Mouse (Mus musculus) neural tube, embryonic 13.5 days (tissue): ENCODE results near the gene Fbxl17. TPM values are rescaled to one million over a fixed set of nuclear protein-coding genes. Genes with fewer than 3 reads are reported as not detected.
A peak's percentile ranks its signal among the peaks of the same experiment; 100 is the strongest.

ENCODE experiments used
- ATAC-seq: fragments of 200-750 bp; cut with Nextera tagmentation; 2 replicates; pipeline ENCODE4 v1.8.0; 2017; ENCODE audit warnings: low read depth, mild to moderate bottlenecking, moderate TSS enrichment, moderate library complexity
- H3K27ac ChIP-seq: fragments of 300-500 bp; sonication (generic); replicated peaks from 2 replicates; pipeline ENCODE4 v1.5.1; 2015; ENCODE audit warnings: moderate library complexity, mild to moderate bottlenecking, inconsistent platforms
- H3K27me3 ChIP-seq: fragments of 300-500 bp; sonication (generic); 2 replicates; pipeline ENCODE4 v1.6.1; 2015; ENCODE audit warnings: mild to moderate bottlenecking, inconsistent platforms
- H3K36me3 ChIP-seq: fragments of 300-500 bp; sonication (generic); 2 replicates; pipeline ENCODE4 v1.6.1; 2015; ENCODE audit warnings: mild to moderate bottlenecking, inconsistent platforms
- H3K4me1 ChIP-seq: fragments of 300-500 bp; sonication (generic); replicated peaks from 2 replicates; pipeline ENCODE4 v1.6.1; 2015; ENCODE audit warnings: inconsistent platforms
- H3K4me2 ChIP-seq: fragments of 300-500 bp; sonication (generic); 2 replicates; pipeline ENCODE4 v1.6.1; 2015; ENCODE audit warnings: inconsistent platforms, mild to moderate bottlenecking, moderate library complexity
- H3K4me3 ChIP-seq: fragments of 300-500 bp; sonication (generic); 2 replicates; pipeline ENCODE4 v1.5.1; 2015; ENCODE audit warnings: mild to moderate bottlenecking, inconsistent platforms
- H3K9ac ChIP-seq: fragments of 300-500 bp; sonication (generic); 2 replicates; pipeline ENCODE4 v1.6.1; 2015; ENCODE audit warnings: moderate library complexity, mild to moderate bottlenecking, inconsistent platforms
- H3K9me3 ChIP-seq: fragments of 300-500 bp; sonication (generic); 2 replicates; pipeline ENCODE4 v1.6.1; 2016; ENCODE audit warnings: inconsistent platforms
- WGBS: fragments of 180-500 bp; shearing (Covaris S2); methylation state at CpG from one replicate; pipeline ENCODE4 v1.1.7; 2015; 5-methylcytosine and 5-hydroxymethylcytosine counted together
- polyA plus RNA-seq: library from polyadenylated mRNA; unstranded; fragments of >200 nt; fragmentation: Nextera tagmentation; extraction: Ambion mirVana; gene quantifications from 2 replicates; pipeline ENCODE4 v1.2.1, GENCODE M21; 2015

Fbxl17 gene
- polyA plus RNA-seq, 1 experiment from 2014 or later = 9.2 TPM

DNA sequence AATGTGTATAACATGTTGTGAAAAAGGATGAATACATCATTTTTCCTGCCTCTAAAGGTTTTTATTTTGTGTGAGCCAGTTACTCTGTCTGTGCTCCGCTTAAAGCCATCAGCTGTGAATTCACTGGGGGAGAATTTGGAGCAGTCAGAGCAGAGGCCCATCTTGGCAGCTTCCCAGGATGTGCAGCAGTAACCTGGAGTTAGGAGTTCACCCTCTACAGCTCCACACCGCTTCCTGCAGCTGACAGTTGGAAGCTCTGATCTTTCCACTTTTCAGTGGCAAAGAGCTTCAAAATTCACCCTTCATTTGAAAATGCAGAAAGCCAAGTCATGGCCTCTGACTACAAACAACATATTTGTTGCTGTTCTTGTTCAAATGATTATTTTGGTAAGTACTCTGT, 212.4 kb downstream of the Fbxl17 start:
- peaks cover 29% of the 10 kb centered on the region for H3K4me1 ChIP-seq
- H3K27ac ChIP-seq = no peak overlapping the region; the same call in 1 of the 2 replicates
- H3K4me2 ChIP-seq = no peak overlapping the region
- ATAC-seq = 0 out of 2 replicates have a peak, but pooled peaks have one; percentile 54
- no peak overlapping the region for H3K4me3 ChIP-seq
- 42% methylated on average over 2 of the region's 2 CpGs for WGBS
- no peaks in the 10 kb centered on the region for H3K9me3 ChIP-seq
- H3K36me3 ChIP-seq = no peaks in the 10 kb centered on the region
- no peak overlapping the region; the same call in 1 of the 2 replicates for H3K9ac ChIP-seq
- H3K27me3 ChIP-seq = no peaks in the 10 kb centered on the region

DNA sequence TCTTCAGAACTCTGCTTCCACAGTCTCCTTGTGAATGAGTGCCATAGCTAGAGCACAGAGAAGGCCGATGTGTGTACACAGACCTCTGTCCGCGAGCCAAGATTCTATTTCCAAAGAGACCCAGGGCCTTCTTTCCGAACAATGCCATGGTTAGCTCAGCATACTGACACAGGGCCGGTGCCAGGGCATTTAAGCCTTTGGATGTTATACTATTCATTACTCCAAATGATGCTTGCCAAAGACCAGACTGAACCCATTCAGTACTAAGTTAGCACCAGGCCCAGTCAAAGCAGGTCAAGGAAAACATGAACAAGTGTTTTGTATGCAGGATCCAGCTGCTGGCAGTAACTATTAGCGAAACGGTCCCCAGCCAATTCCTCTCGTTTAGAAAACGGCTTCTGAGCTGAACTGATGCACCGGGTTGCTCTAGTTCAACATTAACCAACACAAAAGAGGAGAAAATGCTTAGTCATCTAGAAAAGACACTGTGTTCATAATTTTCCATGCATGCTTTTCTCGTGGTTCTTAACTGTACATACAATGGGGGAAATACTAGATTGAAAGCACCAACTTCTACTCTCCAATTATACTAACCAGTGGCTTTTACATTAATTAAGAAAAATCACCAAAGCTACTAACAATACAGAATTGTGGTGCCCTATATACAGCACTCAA, 214.4 kb downstream of the Fbxl17 start:
- ATAC-seq = peak; percentile 93
- peaks cover 29% of the 10 kb centered on the region for H3K4me1 ChIP-seq
- no peaks in the 10 kb centered on the region for H3K9me3 ChIP-seq
- H3K36me3 ChIP-seq = no peaks in the 10 kb centered on the region
- no peaks in the 10 kb centered on the region for H3K27me3 ChIP-seq
- H3K27ac ChIP-seq = peak overlapping the region; percentile 50
- no peak overlapping the region for H3K9ac ChIP-seq
- H3K4me3 ChIP-seq = no peak overlapping the region
- WGBS = 36% methylated on average over 11 of the region's 11 CpGs
- H3K4me2 ChIP-seq = no peak overlapping the region

DNA sequence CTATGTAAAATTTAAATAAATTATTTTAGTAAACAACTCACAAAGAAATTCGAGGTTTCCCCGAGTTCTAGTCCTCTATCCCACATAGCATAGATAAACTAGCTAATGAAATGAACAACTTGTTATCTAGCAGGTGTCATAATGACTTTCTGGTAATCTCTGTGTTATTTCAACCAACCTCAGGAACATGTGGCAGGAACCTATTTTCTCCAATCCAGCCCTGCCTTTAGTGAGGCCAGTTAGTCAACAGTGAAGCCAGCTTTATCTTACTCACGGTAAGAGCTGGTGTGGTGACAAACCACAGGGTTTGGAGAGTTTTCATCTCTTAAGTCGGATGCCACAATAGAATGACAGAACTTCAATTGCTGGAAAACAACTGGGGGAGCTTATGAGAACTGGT, 215.7 kb downstream of the Fbxl17 start:
- H3K4me3 ChIP-seq = no peak overlapping the region
- H3K4me1 ChIP-seq = peaks cover 32% of the 10 kb centered on the region
- H3K4me2 ChIP-seq = no peak overlapping the region
- no peak overlapping the region for H3K27ac ChIP-seq
- H3K36me3 ChIP-seq = no peaks in the 10 kb centered on the region
- no peak for ATAC-seq
- 92% methylated on average over 4 of the region's 4 CpGs for WGBS
- no peak overlapping the region for H3K9ac ChIP-seq
- no peaks in the 10 kb centered on the region for H3K27me3 ChIP-seq
- H3K9me3 ChIP-seq = no peaks in the 10 kb centered on the region

DNA sequence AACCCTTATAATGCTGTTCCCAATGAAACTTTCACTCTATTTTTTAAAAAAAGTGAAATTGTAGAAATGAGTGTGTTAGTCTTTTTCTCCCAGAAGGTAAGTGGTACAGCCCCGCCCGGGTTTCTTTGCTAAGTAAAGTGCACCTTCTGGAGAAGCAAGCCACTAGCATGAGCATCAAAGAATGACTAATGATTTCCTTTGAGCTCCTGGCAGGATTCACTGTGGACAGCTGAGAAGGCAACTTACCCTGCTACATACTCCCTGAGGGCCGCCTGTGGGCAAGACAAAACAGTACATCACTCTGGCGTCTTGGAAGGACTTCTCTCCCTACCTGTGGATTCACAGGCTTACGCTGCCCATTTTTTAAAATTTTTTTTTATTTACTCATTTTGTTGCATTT, 217.8 kb downstream of the Fbxl17 start:
- no peaks in the 10 kb centered on the region for H3K9me3 ChIP-seq
- no peak overlapping the region for H3K4me3 ChIP-seq
- H3K27me3 ChIP-seq = no peaks in the 10 kb centered on the region
- no peak for ATAC-seq
- H3K4me1 ChIP-seq = peaks cover 27% of the 10 kb centered on the region
- no peak overlapping the region for H3K4me2 ChIP-seq
- no peak overlapping the region for H3K27ac ChIP-seq
- H3K36me3 ChIP-seq = no peaks in the 10 kb centered on the region
- 66% methylated on average over 5 of the region's 5 CpGs for WGBS
- H3K9ac ChIP-seq = no peak overlapping the region

DNA sequence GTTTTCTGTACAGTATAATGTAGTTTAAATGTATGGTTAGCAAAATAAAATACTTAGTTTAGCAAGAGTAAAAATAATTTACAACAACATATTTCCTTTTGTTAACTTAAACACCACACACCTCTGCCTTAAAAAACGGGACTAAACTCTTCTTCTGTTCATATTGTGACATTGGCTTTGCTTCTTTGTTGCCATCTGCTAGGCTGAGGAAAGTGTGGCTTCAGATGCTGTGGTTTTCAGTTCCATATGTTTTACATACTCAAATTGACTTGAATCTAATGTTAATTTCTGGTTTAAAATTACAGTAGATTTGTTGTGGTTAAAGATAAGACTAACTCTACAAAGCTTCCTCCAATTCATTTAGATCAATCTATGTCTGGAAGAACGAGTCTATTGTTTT, 218.8 kb downstream of the Fbxl17 start:
- Histone ChIP-seq H3K4me1 (peaks cover 18% of the 10 kb centered on the region), H3K9me3 (no peaks in the 10 kb centered on the region), H3K9ac (no peak overlapping the region), H3K4me2 (no peak overlapping the region), H3K27me3 (no peaks in the 10 kb centered on the region), H3K27ac (no peak overlapping the region), H3K4me3 (no peak overlapping the region), H3K36me3 (no peaks in the 10 kb centered on the region)
- 73% methylated on average over 2 of the region's 2 CpGs for WGBS
- ATAC-seq = no peak

DNA sequence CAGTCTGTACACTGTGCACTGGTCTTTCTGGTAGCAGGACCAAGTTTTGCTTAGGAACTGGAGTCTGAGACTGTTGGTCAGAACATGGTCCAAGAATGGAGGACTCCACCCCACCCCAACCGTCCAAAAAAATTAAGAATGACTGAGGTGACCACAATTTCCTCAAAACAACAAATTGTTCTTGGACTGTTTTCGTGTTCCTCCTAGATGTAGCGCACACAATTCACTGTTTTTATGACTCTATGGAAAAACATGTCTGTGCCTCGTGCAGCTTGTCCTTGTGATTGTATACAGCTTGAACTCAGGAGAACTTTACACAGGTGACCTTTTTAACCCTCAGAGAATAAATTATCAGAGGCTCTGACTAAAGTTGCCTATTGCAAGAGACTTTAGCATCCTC, 220.7 kb downstream of the Fbxl17 start:
- Histone ChIP-seq H3K36me3 (no peaks in the 10 kb centered on the region), H3K27ac (no peak overlapping the region), H3K4me3 (no peak overlapping the region), H3K9ac (no peak overlapping the region), H3K4me1 (peaks cover 3% of the 10 kb centered on the region; the same call in 1 of the 2 replicates), H3K27me3 (no peaks in the 10 kb centered on the region), H3K4me2 (no peak overlapping the region), H3K9me3 (no peaks in the 10 kb centered on the region)
- 56% methylated on average over 4 of the region's 4 CpGs for WGBS
- ATAC-seq = no peak

DNA sequence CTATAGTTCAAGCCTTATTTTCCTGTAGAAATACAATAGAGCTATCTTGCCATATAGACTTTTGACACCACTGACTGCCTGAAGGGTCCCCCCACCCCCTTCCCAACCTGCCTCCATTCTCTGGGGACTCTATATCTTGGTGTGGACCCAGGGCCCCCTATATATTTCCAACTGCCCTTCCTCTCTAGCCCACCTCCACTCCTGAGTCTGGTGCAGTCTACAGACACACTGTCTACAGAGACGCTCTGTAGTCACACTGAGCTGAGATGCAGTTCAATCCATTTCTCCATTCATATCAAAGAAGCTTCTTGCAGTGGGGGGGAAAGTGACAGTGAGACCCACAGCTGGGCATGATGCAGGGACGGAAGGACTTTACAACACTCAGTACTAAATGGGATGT, 226.5 kb downstream of the Fbxl17 start:
- Histone ChIP-seq H3K4me1 (peaks cover 9% of the 10 kb centered on the region), H3K27me3 (no peaks in the 10 kb centered on the region), H3K36me3 (no peaks in the 10 kb centered on the region), H3K4me2 (no peak overlapping the region), H3K9me3 (no peaks in the 10 kb centered on the region), H3K4me3 (no peak overlapping the region), H3K9ac (no peak overlapping the region), H3K27ac (peak overlapping the region; percentile 75)
- ATAC-seq = peak; percentile 37; the same call in 1 of the 2 replicates
- WGBS = 75% methylated on average over 2 of the region's 2 CpGs

DNA sequence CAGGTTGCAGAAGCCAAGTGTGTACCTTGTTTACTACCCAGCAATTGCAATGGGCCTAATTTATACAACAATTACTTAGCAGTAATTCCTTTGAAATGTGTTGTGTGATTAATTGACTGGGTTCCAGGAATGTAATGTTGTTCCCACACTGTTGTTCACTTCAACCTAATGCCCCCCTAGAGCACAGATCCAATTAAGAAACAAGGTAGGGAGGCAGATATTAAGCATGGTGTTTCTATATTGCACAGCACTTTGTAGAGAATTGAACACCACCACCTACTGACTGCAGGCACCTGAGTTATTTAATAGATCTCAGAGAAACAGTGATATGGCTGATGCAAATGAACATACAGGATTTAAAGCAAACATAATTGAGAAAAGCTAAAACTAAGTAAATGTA, 226.9 kb downstream of the Fbxl17 start:
- Histone ChIP-seq H3K9me3 (no peaks in the 10 kb centered on the region), H3K4me2 (no peak overlapping the region), H3K4me1 (peaks cover 9% of the 10 kb centered on the region), H3K27ac (no peak overlapping the region; the same call in 1 of the 2 replicates), H3K4me3 (no peak overlapping the region), H3K9ac (no peak overlapping the region), H3K36me3 (no peaks in the 10 kb centered on the region), H3K27me3 (no peaks in the 10 kb centered on the region)
- peak; percentile 94 for ATAC-seq

DNA sequence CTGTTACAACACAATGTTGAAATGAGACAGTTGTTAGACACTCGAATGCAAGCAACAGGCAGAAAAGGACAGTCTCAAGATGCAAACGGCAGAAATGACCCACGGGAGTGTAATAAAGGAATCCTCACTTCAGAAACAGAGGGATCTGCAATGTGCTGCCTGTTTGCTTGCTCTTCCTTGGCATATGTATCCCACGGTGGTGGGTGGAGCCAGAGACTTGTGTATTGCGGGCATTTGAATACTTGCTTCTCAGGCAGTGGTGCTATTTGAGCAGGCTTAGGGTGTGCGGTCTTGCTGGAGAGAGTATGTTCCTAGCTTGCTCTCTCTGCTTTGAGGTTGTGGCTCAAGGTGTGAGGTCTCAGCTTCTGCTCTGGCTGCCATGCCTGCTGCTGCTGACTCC, 228.8 kb downstream of the Fbxl17 start:
- no peak for ATAC-seq
- H3K9ac ChIP-seq = no peak overlapping the region
- no peaks in the 10 kb centered on the region for H3K27me3 ChIP-seq
- no peaks in the 10 kb centered on the region for H3K36me3 ChIP-seq
- H3K9me3 ChIP-seq = no peaks in the 10 kb centered on the region
- H3K4me1 ChIP-seq = peaks cover 16% of the 10 kb centered on the region
- H3K27ac ChIP-seq = no peak overlapping the region
- H3K4me2 ChIP-seq = no peak overlapping the region
- 63% methylated on average over 6 of the region's 6 CpGs for WGBS
- H3K4me3 ChIP-seq = no peak overlapping the region

DNA sequence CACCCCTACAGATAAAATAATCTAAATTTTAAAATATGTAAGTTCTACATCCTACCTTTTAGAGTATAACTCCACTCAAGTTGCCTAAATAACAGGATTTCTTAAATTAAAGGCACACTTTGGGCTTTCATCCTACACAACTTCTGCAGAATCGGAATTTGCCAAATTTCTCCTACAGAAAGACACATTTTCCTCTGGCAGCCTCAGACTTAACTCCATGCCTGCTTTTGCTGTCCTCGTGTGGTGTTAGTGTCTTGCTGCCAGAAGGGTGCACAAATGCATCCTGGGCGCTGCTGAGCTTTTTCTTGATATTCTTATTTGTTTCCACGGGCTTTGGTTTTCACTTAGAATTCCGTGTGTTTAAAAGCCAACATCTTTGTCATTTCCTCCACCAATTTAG, 229.3 kb downstream of the Fbxl17 start:
- no peak overlapping the region for H3K9ac ChIP-seq
- H3K4me2 ChIP-seq = no peak overlapping the region
- no peak overlapping the region for H3K4me3 ChIP-seq
- no peak overlapping the region for H3K27ac ChIP-seq
- H3K4me1 ChIP-seq = peaks cover 16% of the 10 kb centered on the region
- H3K9me3 ChIP-seq = no peaks in the 10 kb centered on the region
- H3K27me3 ChIP-seq = no peaks in the 10 kb centered on the region
- no peak for ATAC-seq
- 90% methylated on average over 5 of the region's 5 CpGs for WGBS
- H3K36me3 ChIP-seq = no peaks in the 10 kb centered on the region

DNA sequence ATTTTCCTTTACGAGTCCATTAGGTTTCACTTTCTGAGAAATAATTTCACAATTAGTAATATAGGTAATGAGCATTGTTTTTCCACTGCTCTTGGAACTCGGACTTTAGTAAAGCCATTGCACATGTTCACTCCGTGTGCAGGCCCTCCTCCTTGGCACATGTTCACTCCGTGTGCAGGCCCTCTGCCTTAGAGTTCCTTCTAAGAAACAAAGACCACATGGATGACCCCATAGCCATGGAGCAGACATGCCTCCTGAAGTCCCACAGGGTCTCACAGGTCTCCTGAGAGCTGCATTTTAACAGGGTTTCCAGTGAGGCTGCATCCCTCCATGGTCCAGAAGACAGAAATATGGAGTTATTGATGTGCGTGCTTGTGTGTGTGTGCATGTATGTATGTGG, 237.1 kb downstream of the Fbxl17 start:
- H3K4me2 ChIP-seq = no peak overlapping the region
- H3K4me3 ChIP-seq = no peak overlapping the region
- 74% methylated on average over 5 of the region's 5 CpGs for WGBS
- H3K27me3 ChIP-seq = no peaks in the 10 kb centered on the region
- no peaks in the 10 kb centered on the region for H3K36me3 ChIP-seq
- H3K9me3 ChIP-seq = no peaks in the 10 kb centered on the region
- peak overlapping the region; percentile 71 for H3K27ac ChIP-seq
- no peak overlapping the region for H3K9ac ChIP-seq
- ATAC-seq = peak; percentile 44; the same call in 1 of the 2 replicates
- H3K4me1 ChIP-seq = peaks cover 17% of the 10 kb centered on the region; the same call in 1 of the 2 replicates

DNA sequence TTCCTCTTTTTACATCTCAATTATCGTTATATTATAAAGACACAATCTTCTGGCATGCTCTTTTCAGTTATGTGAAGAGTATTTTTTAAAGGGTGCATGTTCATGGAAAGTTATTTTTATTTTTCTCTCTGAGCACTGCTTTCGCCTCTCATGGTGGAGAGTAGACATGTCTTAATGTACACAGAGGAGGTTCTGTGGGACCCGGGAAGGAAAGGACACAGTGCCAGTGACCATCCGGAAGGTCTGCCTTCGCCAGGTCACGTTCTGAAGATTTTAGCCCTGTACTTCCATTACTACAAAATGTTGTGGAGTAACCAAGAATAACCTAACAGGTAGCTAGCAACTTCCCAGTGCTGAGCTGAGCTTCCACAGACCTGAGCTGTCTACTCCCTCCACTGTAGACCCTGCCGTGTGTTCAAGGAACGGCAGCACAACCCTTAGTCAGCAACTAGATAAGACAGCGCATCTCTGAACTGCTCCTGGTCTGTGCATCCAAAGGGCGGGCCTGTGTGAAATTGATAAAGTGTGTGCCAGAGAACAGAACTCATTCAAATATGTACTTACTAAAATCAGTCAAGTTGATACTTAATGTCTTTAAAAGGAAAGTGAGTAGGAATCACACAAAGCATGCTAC, 238.2 kb downstream of the Fbxl17 start:
- Histone ChIP-seq H3K36me3 (no peaks in the 10 kb centered on the region), H3K4me1 (peaks cover 13% of the 10 kb centered on the region; the same call in 1 of the 2 replicates), H3K9me3 (no peaks in the 10 kb centered on the region), H3K27me3 (no peaks in the 10 kb centered on the region), H3K4me3 (no peak overlapping the region), H3K4me2 (no peak overlapping the region), H3K9ac (no peak overlapping the region), H3K27ac (peak overlapping the region; percentile 25; the same call in 1 of the 2 replicates)
- WGBS = 88% methylated on average over 10 of the region's 10 CpGs
- peak; percentile 73; the same call in 1 of the 2 replicates for ATAC-seq
